18 mouse cellular contexts compared by ENCODE assay signal in the genomic region with DNA sequence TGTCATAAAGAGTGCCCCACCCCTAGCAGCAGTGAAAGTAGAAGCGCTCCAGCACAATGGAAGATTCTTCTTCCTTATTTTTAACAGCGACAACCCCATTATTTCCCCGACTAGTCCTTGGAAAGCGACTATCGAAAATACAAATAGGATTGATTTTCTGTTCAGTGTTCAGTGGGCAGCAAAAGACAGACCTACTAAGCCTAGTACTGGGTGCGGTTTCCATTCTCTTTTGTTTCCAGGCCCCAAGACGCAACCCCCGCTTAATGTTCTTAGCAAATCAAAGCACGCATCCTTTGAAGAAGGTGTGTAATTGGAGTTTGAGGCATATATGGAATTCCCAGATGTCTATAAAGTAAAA. TPM values are rescaled to one million over a fixed set of nuclear protein-coding genes. Genes with fewer than 3 reads are reported as not detected.
DNase-seq lines count a peak whose midpoint lies in the region; ATAC-seq and TF ChIP-seq lines count a peak whose summit lies in the region.
"Had no signal": no experiment of that assay in that cellular context is flagged by ENCODE, and none has a peak within 500 bp of the region (broad histone marks: within the 10 kb centered on the region; RNA-seq: fewer than 3 reads in every experiment).

No protein-coding gene starts in this region.

- H3K36me3 ChIP-seq in heart, embryonic 11.5 days (ENCODE audit: control insufficient read depth, insufficient read depth, low read length) = no peaks in the 10 kb centered on the region
- H3K36me3 ChIP-seq in limb, embryonic 12.5 days = no peaks in the 10 kb centered on the region
- no peaks in the 10 kb centered on the region for H3K36me3 ChIP-seq in liver, postnatal 0 days (replicated peaks; ENCODE audit: insufficient read depth, low read length)
- H3K36me3 ChIP-seq in intestine, embryonic 15.5 days = no peaks in the 10 kb centered on the region
- H3K36me3 ChIP-seq: kidney, embryonic 15.5 days; liver, embryonic 13.5 days had no signal

- no peaks in the 10 kb centered on the region for H3K9me3 ChIP-seq in heart, embryonic 11.5 days (replicated peaks; ENCODE audit: control insufficient read depth, low read length)
- no peaks in the 10 kb centered on the region for H3K9me3 ChIP-seq in limb, embryonic 12.5 days
- no peaks in the 10 kb centered on the region for H3K9me3 ChIP-seq in liver, postnatal 0 days (ENCODE audit: low read length)
- no peaks in the 10 kb centered on the region for H3K9me3 ChIP-seq in intestine, embryonic 15.5 days
- H3K9me3 ChIP-seq: kidney, embryonic 15.5 days; liver, embryonic 13.5 days had no signal

- ATAC-seq in heart, embryonic 11.5 days (replicated peaks; ENCODE audit: insufficient number of reproducible peaks, low FRiP score, low TSS enrichment) = no peak
- no peak for ATAC-seq in limb, embryonic 12.5 days (ENCODE audit: insufficient number of reproducible peaks, insufficient read depth, low FRiP score, low TSS enrichment, low read depth)
- no peak for ATAC-seq in liver, postnatal 0 days
- ATAC-seq in intestine, embryonic 15.5 days = no peak

- TF ChIP-seq EP300 in liver, postnatal 0 days (IDR thresholded peaks at IDR 0.05; ENCODE audit: low read depth) = no peak

- no peak overlapping the region for H3K27ac ChIP-seq in heart, embryonic 11.5 days (ENCODE audit: low read depth, low read length)
- H3K27ac ChIP-seq in limb, embryonic 12.5 days = peak overlapping the region; percentile 91
- no peak overlapping the region for H3K27ac ChIP-seq in liver, postnatal 0 days (ENCODE audit: low read depth)
- no peak overlapping the region for H3K27ac ChIP-seq in intestine, embryonic 15.5 days
- H3K27ac ChIP-seq: kidney, embryonic 15.5 days; layer of hippocampus, adult 2 months; liver, embryonic 13.5 days had no signal

- H3K9ac ChIP-seq in heart, embryonic 11.5 days (ENCODE audit: low read depth, low read length) = no peak overlapping the region
- H3K9ac ChIP-seq in limb, embryonic 12.5 days (replicated peaks) = peak overlapping the region; percentile 72
- H3K9ac ChIP-seq in liver, postnatal 0 days (replicated peaks) = no peak overlapping the region
- H3K9ac ChIP-seq in intestine, embryonic 15.5 days = no peak overlapping the region
- H3K9ac ChIP-seq: kidney, embryonic 15.5 days; liver, embryonic 13.5 days had no signal

- H3K4me1 ChIP-seq in heart, embryonic 11.5 days (ENCODE audit: control insufficient read depth, insufficient read depth, low read length) = peaks cover 12% of the 10 kb centered on the region
- H3K4me1 ChIP-seq in limb, embryonic 12.5 days (replicated peaks) = peaks cover 58% of the 10 kb centered on the region
- H3K4me1 ChIP-seq in liver, postnatal 0 days (ENCODE audit: insufficient read depth) = peaks cover 4% of the 10 kb centered on the region; the same call in 1 of the 2 replicates
- H3K4me1 ChIP-seq in intestine, embryonic 15.5 days (replicated peaks) = peaks cover 15% of the 10 kb centered on the region

- TF ChIP-seq CTCF in liver, postnatal 0 days (IDR thresholded peaks at IDR 0.05; ENCODE audit: low read depth) = no peak

- no peak for DNase-seq in heart, adult 18-20 months
- peak; percentile 46 for DNase-seq in retina, postnatal 1 day
- no peak for DNase-seq in retina, embryonic 14.5 days (ENCODE audit: low spot score)
- no peak for DNase-seq in liver, postnatal 0 days
- DNase-seq in embryo, embryonic 9.5 days (ENCODE audit: extremely low spot score) = no peak
- DNase-seq: adrenal gland, postnatal 10 days; liver, embryonic 13.5 days; lung, postnatal 10 days had no signal

- no peak overlapping the region for H3K4me3 ChIP-seq in heart, embryonic 11.5 days (ENCODE audit: low read depth, low read length)
- peak overlapping the region; percentile 42 for H3K4me3 ChIP-seq in limb, embryonic 12.5 days (replicated peaks)
- no peak overlapping the region for H3K4me3 ChIP-seq in liver, postnatal 0 days (ENCODE audit: low read depth, low read length)
- H3K4me3 ChIP-seq in intestine, embryonic 15.5 days (replicated peaks) = no peak overlapping the region
- H3K4me3 ChIP-seq: kidney, embryonic 15.5 days; layer of hippocampus, adult 2 months; liver, embryonic 13.5 days had no signal

- H3K27me3 ChIP-seq in heart, embryonic 11.5 days (ENCODE audit: control insufficient read depth, insufficient read depth, low read length) = peaks cover 55% of the 10 kb centered on the region
- peaks cover 7% of the 10 kb centered on the region; the same call in 1 of the 2 replicates for H3K27me3 ChIP-seq in limb, embryonic 12.5 days
- peaks cover 89% of the 10 kb centered on the region for H3K27me3 ChIP-seq in liver, postnatal 0 days (ENCODE audit: insufficient read depth, low read length)
- peaks cover 67% of the 10 kb centered on the region for H3K27me3 ChIP-seq in intestine, embryonic 15.5 days (replicated peaks)

- 32% methylated on average over 9 of the region's 9 CpGs for WGBS in heart, embryonic 11.5 days (ENCODE audit: insufficient replicate concordance)
- WGBS in limb, embryonic 12.5 days = 3% methylated on average over 9 of the region's 9 CpGs
- WGBS in liver, postnatal 0 days (ENCODE audit: insufficient replicate concordance) = 18% methylated on average over 9 of the region's 9 CpGs
- WGBS in intestine, embryonic 15.5 days = 32% methylated on average over 9 of the region's 9 CpGs

- peak overlapping the region; percentile 36 for H3K4me2 ChIP-seq in heart, embryonic 11.5 days
- peak overlapping the region; percentile 73 for H3K4me2 ChIP-seq in limb, embryonic 12.5 days
- no peak overlapping the region for H3K4me2 ChIP-seq in liver, postnatal 0 days (ENCODE audit: low read depth, low read length)
- H3K4me2 ChIP-seq in intestine, embryonic 15.5 days (replicated peaks) = no peak overlapping the region
- H3K4me2 ChIP-seq: kidney, embryonic 15.5 days; liver, embryonic 13.5 days had no signal

RNA-seq across cellular contexts. Expression of a gene that starts 5.3 kb away (rescaled TPM):
- polyA plus RNA-seq in heart, embryonic 11.5 days (2014; fragmentation: Nextera tagmentation; extraction: Ambion mirVana) = 13.0 and 13.2 TPM in 2 replicates
- total RNA-seq in heart, adult 18-20 months (2021) = 1 to 10 TPM; 1.3 to 2.3 TPM
- 64.0 and 64.8 TPM in 2 replicates for polyA plus RNA-seq in limb, embryonic 12.5 days (2016; fragmentation: Nextera tagmentation; extraction: Ambion mirVana)
- 0.27 and 0.38 TPM in 2 replicates for polyA plus RNA-seq in liver, postnatal 0 days (2015; fragmentation: Nextera tagmentation; extraction: Ambion mirVana)
- polyA plus RNA-seq in intestine, embryonic 15.5 days (2015; fragmentation: Nextera tagmentation; extraction: Ambion mirVana) = 2.2 and 2.9 TPM in 2 replicates
- total RNA-seq: neutrophil, adult 5-6 weeks had no signal

RNA-seq across cellular contexts. Expression of a gene that starts 34.5 kb away (rescaled TPM):
- polyA plus RNA-seq in heart, embryonic 11.5 days (2014; fragmentation: Nextera tagmentation; extraction: Ambion mirVana) = not detected in 2 replicates
- not detected for total RNA-seq in heart, adult 18-20 months (2021)
- not detected in 2 replicates for polyA plus RNA-seq in limb, embryonic 12.5 days (2016; fragmentation: Nextera tagmentation; extraction: Ambion mirVana)
- not detected in 2 replicates for polyA plus RNA-seq in liver, postnatal 0 days (2015; fragmentation: Nextera tagmentation; extraction: Ambion mirVana)
- not detected in 2 replicates for polyA plus RNA-seq in intestine, embryonic 15.5 days (2015; fragmentation: Nextera tagmentation; extraction: Ambion mirVana)
- total RNA-seq: adrenal gland, postnatal 10 days; ES-E14; layer of hippocampus, adult 2 months; neutrophil, adult 5-6 weeks had no signal
- polyA plus RNA-seq: C2C12; kidney, embryonic 15.5 days; liver, embryonic 13.5 days; spleen, adult 2 months; testis, adult 2 months had no signal

Comparison
In these comparisons a context has a peak if more than half of its experiments do, and no peak if none do; other contexts are left out.
1. H3K4me2 ChIP-seq: peak in heart, embryonic 11.5 days (single experiment) and limb, embryonic 12.5 days (single experiment); none in liver, postnatal 0 days (single experiment) and intestine, embryonic 15.5 days (single experiment).